ENCODE assay signal across 18 mouse cellular contexts in genomic region chr2:29689495-29689894, GRCm38 (mm10).
A peak's percentile ranks its signal among the peaks of the same experiment; 100 is the strongest.
DNase-seq lines count a peak whose midpoint lies in the region; ATAC-seq lines count a peak whose summit lies in the region.
"Had no signal": no experiment of that assay in that cellular context is flagged by ENCODE, and none has a peak within 500 bp of the region (broad histone marks: within the 10 kb centered on the region; RNA-seq: fewer than 3 reads in every experiment).

No protein-coding gene starts in this region.

- no peaks in the 10 kb centered on the region for H3K27me3 ChIP-seq in heart, embryonic 12.5 days (replicated peaks)
- H3K27me3 ChIP-seq in midbrain, embryonic 11.5 days (ENCODE audit: control insufficient read depth, insufficient read depth, low read length) = no peaks in the 10 kb centered on the region
- no peaks in the 10 kb centered on the region for H3K27me3 ChIP-seq in midbrain, embryonic 10.5 days (ENCODE audit: low read depth, poor library complexity, severe bottlenecking)
- H3K27me3 ChIP-seq in liver, embryonic 15.5 days = no peaks in the 10 kb centered on the region
- H3K27me3 ChIP-seq: forebrain, embryonic 13.5 days; hindbrain, embryonic 13.5 days had no signal

- ATAC-seq in heart, embryonic 12.5 days (ENCODE audit: insufficient number of reproducible peaks, low FRiP score) = no peak
- no peak for ATAC-seq in midbrain, embryonic 11.5 days (ENCODE audit: low FRiP score)
- peak; percentile 48; the same call in 1 of the 2 replicates for ATAC-seq in liver, embryonic 15.5 days (ENCODE audit: insufficient read depth)
- ATAC-seq: forebrain, embryonic 13.5 days; forebrain, postnatal 0 days; hindbrain, postnatal 0 days had no signal

- peaks cover 52% of the 10 kb centered on the region for H3K36me3 ChIP-seq in heart, embryonic 12.5 days
- H3K36me3 ChIP-seq in midbrain, embryonic 11.5 days (ENCODE audit: control insufficient read depth, insufficient read depth, low read length) = peaks cover 8% of the 10 kb centered on the region
- peaks cover 83% of the 10 kb centered on the region for H3K36me3 ChIP-seq in midbrain, embryonic 10.5 days
- peaks cover 71% of the 10 kb centered on the region for H3K36me3 ChIP-seq in liver, embryonic 15.5 days (replicated peaks)

- no peak for DNase-seq in heart, adult 18-20 months
- peak; percentile 65 for DNase-seq in midbrain, embryonic 11.5 days (ENCODE audit: low spot score, missing footprints)
- no peak for DNase-seq in midbrain, embryonic 10.5 days (ENCODE audit: low spot score)
- DNase-seq in cerebellum, adult 11-12 months = no peak
- DNase-seq in thymus, postnatal 25 days = no peak
- DNase-seq: adrenal gland, adult 8-10 months; adrenal gland, postnatal 36 days; cerebellum, adult 9-10 months; cerebellum, postnatal 36 days; forebrain, postnatal 0 days; gastrocnemius, postnatal 14 days; heart, postnatal 14 days had no signal

- H3K4me3 ChIP-seq in heart, embryonic 12.5 days = no peak overlapping the region
- H3K4me3 ChIP-seq in midbrain, embryonic 11.5 days (ENCODE audit: low read depth, low read length) = no peak overlapping the region
- H3K4me3 ChIP-seq in midbrain, embryonic 10.5 days = no peak overlapping the region
- H3K4me3 ChIP-seq in liver, embryonic 15.5 days (replicated peaks) = no peak overlapping the region
- H3K4me3 ChIP-seq: embryonic facial prominence, embryonic 10.5 days; forebrain, embryonic 13.5 days; hindbrain, embryonic 13.5 days had no signal

- no peaks in the 10 kb centered on the region for H3K9me3 ChIP-seq in heart, embryonic 12.5 days (replicated peaks)
- no peaks in the 10 kb centered on the region for H3K9me3 ChIP-seq in midbrain, embryonic 11.5 days (ENCODE audit: control insufficient read depth, low read length)
- H3K9me3 ChIP-seq in midbrain, embryonic 10.5 days (replicated peaks) = no peaks in the 10 kb centered on the region
- H3K9me3 ChIP-seq in liver, embryonic 15.5 days (replicated peaks) = no peaks in the 10 kb centered on the region
- H3K9me3 ChIP-seq: embryonic facial prominence, embryonic 10.5 days; forebrain, embryonic 13.5 days; hindbrain, embryonic 13.5 days had no signal

- WGBS in heart, embryonic 12.5 days = 30% methylated on average over 2 of the region's 2 CpGs
- WGBS in midbrain, embryonic 11.5 days = 85% methylated on average over 2 of the region's 2 CpGs
- WGBS in midbrain, embryonic 10.5 days = 76% methylated on average over 2 of the region's 2 CpGs
- 19% methylated on average over 2 of the region's 2 CpGs for WGBS in liver, embryonic 15.5 days (ENCODE audit: insufficient replicate concordance)

- H3K27ac ChIP-seq in heart, embryonic 12.5 days (ENCODE audit: poor library complexity, severe bottlenecking) = peak overlapping the region; percentile 6; the same call in 1 of the 2 replicates
- no peak overlapping the region for H3K27ac ChIP-seq in midbrain, embryonic 11.5 days (ENCODE audit: low read depth, low read length)
- no peak overlapping the region for H3K27ac ChIP-seq in midbrain, embryonic 10.5 days (replicated peaks)
- no peak overlapping the region for H3K27ac ChIP-seq in liver, embryonic 15.5 days (replicated peaks)
- H3K27ac ChIP-seq: embryonic facial prominence, embryonic 10.5 days; forebrain, embryonic 13.5 days; hindbrain, embryonic 13.5 days; hindbrain, postnatal 0 days had no signal

- peaks cover 28% of the 10 kb centered on the region for H3K4me1 ChIP-seq in heart, embryonic 12.5 days (replicated peaks)
- no peaks in the 10 kb centered on the region for H3K4me1 ChIP-seq in midbrain, embryonic 11.5 days (ENCODE audit: control insufficient read depth, insufficient read depth, low read length)
- H3K4me1 ChIP-seq in midbrain, embryonic 10.5 days = no peaks in the 10 kb centered on the region
- H3K4me1 ChIP-seq in liver, embryonic 15.5 days (replicated peaks) = peaks cover 30% of the 10 kb centered on the region
- H3K4me1 ChIP-seq: embryonic facial prominence, embryonic 10.5 days; forebrain, embryonic 13.5 days; hindbrain, embryonic 13.5 days had no signal

- H3K9ac ChIP-seq in heart, embryonic 12.5 days = no peak overlapping the region
- no peak overlapping the region for H3K9ac ChIP-seq in midbrain, embryonic 11.5 days (ENCODE audit: low read length)
- H3K9ac ChIP-seq in liver, embryonic 15.5 days = no peak overlapping the region
- H3K9ac ChIP-seq: forebrain, embryonic 13.5 days; forebrain, postnatal 0 days; hindbrain, embryonic 13.5 days had no signal

- H3K4me2 ChIP-seq in heart, embryonic 12.5 days = no peak overlapping the region
- no peak overlapping the region for H3K4me2 ChIP-seq in midbrain, embryonic 11.5 days
- no peak overlapping the region for H3K4me2 ChIP-seq in liver, embryonic 15.5 days
- H3K4me2 ChIP-seq: forebrain, embryonic 13.5 days; hindbrain, embryonic 13.5 days had no signal
